24 mouse cellular contexts compared by ENCODE assay signal in genomic region chr4:150201232-150201631, GRCm38 (mm10). TPM values are rescaled to one million over a fixed set of nuclear protein-coding genes. Genes with fewer than 3 reads are reported as not detected.
"Had no signal": no experiment of that assay in that cellular context is flagged by ENCODE, and none has a peak within 500 bp of the region (broad histone marks: within the 10 kb centered on the region; RNA-seq: fewer than 3 reads in every experiment).

Car6 (minus strand) TSS chr4:150201332.

- H3K4me3 ChIP-seq: liver, embryonic 12.5 days; midbrain, embryonic 13.5 days; midbrain, embryonic 15.5 days; neural tube, embryonic 13.5 days; neural tube, embryonic 15.5 days; stomach, embryonic 15.5 days had no signal

- DNase-seq: lung, adult 18-20 months; lung, embryonic 14.5 days; lung, postnatal 10 days; lung, postnatal 4 days; right cerebral cortex, adult 18-20 months; right cerebral cortex, postnatal 25 days; right cerebral cortex, postnatal 4 days; thymus, adult 2 months; thymus, postnatal 36 days had no signal

- H3K36me3 ChIP-seq: liver, embryonic 12.5 days; midbrain, embryonic 13.5 days; midbrain, embryonic 15.5 days; neural tube, embryonic 13.5 days; neural tube, embryonic 15.5 days; stomach, embryonic 15.5 days had no signal

- H3K27ac ChIP-seq: liver, embryonic 12.5 days; liver, embryonic 14.5 days; midbrain, embryonic 13.5 days; midbrain, embryonic 15.5 days; neural tube, embryonic 13.5 days; neural tube, embryonic 15.5 days; stomach, embryonic 15.5 days; stomach, postnatal 0 days had no signal

- H3K4me2 ChIP-seq: liver, embryonic 12.5 days; lung, embryonic 14.5 days; midbrain, embryonic 11.5 days; midbrain, embryonic 13.5 days; midbrain, embryonic 15.5 days; neural tube, embryonic 13.5 days; neural tube, embryonic 15.5 days; stomach, embryonic 15.5 days had no signal

- ATAC-seq: liver, embryonic 12.5 days; midbrain, embryonic 13.5 days; midbrain, embryonic 15.5 days had no signal

- H3K9ac ChIP-seq: liver, embryonic 12.5 days; liver, embryonic 14.5 days; lung, embryonic 14.5 days; midbrain, embryonic 13.5 days; midbrain, embryonic 15.5 days; neural tube, embryonic 13.5 days; neural tube, embryonic 15.5 days; stomach, embryonic 15.5 days had no signal

- H3K27me3 ChIP-seq: midbrain, embryonic 13.5 days; midbrain, embryonic 15.5 days; neural tube, embryonic 13.5 days; neural tube, embryonic 15.5 days; stomach, embryonic 15.5 days had no signal

- H3K4me1 ChIP-seq: midbrain, embryonic 13.5 days; midbrain, embryonic 15.5 days; neural tube, embryonic 13.5 days; neural tube, embryonic 15.5 days; stomach, embryonic 15.5 days had no signal

- H3K9me3 ChIP-seq: liver, embryonic 12.5 days; midbrain, embryonic 13.5 days; midbrain, embryonic 15.5 days; neural tube, embryonic 13.5 days; neural tube, embryonic 15.5 days; stomach, embryonic 15.5 days had no signal

RNA-seq across cellular contexts. Expression of gene Car6, which starts in this region (rescaled TPM):
- total RNA-seq: midbrain, postnatal 0 days; monocyte, adult 5-6 weeks had no signal
- polyA plus RNA-seq: liver, embryonic 12.5 days; liver, embryonic 16.5 days; lung, embryonic 14.5 days; lung, embryonic 16.5 days; midbrain, embryonic 11.5 days; midbrain, embryonic 13.5 days; midbrain, embryonic 15.5 days; midbrain, postnatal 0 days; neural tube, embryonic 11.5 days; neural tube, embryonic 13.5 days; neural tube, embryonic 15.5 days; spleen, adult 2 months; stomach, embryonic 15.5 days; stomach, postnatal 0 days had no signal
